Mouse (Mus musculus) mouse embryonic stem cell (cell line): ENCODE data around the gene Slc2a9.

ENCODE experiments used
- in situ Hi-C, 2 experiments: fragments of 300-500 bp; cut with MboI; formaldehyde crosslinking; loops; 1 replicate in 1 of 2; 3 replicates in 1 of 2; pipeline ENCODE4 v1.14.3; 2019 to 2020; ENCODE audit warnings: low sequenced_read_pairs in 2 of 2, low pct_unique_long_range_greater_than_20kb in 1 of 2, mixed read lengths in 1 of 2; ENCODE audit not compliant: unreplicated experiment in 1 of 2

Gene Slc2a9

DNA sequence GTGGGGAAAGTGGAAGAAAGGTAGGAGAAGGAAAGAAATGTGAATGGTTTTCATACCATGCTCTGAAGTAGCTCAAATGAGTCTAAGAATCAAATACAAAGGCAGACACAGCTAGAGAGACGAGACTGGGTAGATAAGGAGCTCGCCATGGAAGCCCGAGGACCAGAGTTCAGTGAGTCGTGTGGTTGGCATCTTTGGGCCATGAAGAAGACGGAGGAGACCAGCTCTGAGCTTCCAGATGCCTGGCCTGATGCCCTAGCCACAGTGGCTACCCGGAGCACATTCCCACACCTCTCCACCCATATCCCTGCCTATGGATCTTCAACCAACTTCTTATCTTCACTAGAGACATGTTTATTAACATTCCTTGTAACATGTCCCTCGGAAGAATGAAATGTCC is 71.7 kb downstream of the Slc2a9 start:
- in situ Hi-C loops, result no loop called here

DNA sequence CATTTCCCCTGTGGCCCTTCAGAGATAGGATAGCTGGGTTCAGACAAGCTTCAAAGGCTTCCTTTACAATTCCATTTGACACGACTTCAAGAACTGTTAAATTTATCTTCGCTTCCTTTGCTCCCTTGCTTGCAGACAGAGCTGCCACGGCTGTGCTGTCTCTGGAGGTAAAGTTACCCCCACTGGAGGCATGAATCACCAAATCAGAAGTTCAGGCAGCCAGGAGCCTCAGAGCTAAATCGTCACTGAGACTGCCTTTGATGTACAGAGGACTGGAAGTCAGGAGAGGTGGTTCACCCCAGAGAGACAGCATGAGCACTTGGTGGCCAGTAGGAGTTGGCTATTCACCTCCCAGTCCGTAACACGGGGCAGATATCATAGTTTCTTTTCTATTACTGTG is 73.8 kb downstream of the Slc2a9 start:
- in situ Hi-C loops, result no loop called here

DNA sequence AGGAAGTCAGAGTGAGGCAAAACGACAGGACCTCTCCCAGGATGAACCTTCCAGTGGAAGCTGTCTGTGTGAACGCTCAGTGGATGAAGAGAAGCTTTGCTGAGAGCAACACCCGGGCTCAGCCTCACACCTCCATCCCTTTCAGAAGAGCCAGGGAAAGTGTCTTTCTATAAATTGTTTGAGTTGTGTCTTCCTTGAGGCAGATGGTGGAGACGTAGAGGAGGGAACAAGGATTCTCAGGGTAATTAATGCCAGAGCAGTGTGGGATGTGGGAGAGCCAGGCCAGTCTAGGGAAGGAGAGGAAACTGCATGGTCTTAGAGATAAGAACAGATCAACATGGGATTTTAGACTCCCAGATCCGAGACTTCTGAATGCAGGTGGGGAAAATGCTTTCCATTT is 75.2 kb downstream of the Slc2a9 start:
- in situ Hi-C loops, result no loop called here

DNA sequence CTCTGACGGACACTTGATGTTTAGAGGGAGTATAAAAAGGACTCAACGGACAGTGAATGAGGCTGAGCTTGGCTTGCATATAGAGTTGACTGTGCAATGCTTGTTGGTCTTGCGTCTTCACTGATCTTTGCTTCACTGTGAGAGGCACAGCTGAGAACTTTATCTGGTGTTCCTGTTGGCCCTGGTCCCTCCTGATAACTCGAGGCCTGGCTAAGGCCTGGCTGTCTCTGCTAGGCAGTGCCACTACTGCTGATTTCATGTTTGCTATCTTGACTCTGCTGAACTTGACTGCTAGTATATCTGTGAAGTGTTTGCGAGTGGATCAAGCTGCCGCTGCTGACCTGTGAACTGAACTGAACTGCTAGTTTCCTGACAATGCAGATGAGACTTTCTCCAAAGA is 77.4 kb downstream of the Slc2a9 start:
- in situ Hi-C loops, result no loop called here

DNA sequence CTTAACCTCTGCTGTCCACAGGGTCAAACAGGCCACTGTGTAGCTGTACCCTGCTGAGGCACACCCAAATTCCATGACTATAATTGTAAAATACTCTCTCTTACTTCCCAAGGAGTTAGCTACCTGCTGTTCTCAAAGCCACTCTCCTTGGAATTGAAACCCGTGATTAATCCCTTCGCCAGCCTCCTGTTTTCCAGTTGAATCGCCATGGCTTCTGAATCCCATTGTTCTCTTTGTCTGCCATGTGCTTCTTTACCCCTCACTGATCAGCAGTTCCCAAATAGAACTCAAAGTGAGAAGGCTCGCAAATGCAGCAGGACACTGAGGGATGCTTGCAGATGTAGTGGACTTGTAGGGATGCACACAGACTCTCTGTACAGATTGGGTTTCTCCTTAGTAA is 80.5 kb downstream of the Slc2a9 start:
- in situ Hi-C loops, result no loop called here

DNA sequence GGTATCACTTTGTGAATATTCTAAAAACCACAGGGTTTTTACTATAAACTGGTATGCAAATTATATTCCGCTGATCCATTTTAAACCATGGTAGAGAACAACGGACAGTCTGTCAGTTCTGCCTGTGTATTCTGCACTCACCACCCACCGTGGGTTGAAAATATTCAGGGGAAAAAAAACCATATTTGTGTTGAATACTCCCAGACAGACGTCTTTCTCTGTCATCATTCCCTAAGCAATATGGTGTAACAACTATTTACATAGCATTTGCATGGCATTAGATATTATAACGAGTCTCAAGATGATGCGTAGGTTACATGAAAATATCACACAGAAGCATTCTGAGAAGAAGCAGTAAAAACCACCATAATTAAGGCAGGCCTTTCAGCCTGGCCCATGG is 84.1 kb downstream of the Slc2a9 start:
- in situ Hi-C loops, result no loop called here

DNA sequence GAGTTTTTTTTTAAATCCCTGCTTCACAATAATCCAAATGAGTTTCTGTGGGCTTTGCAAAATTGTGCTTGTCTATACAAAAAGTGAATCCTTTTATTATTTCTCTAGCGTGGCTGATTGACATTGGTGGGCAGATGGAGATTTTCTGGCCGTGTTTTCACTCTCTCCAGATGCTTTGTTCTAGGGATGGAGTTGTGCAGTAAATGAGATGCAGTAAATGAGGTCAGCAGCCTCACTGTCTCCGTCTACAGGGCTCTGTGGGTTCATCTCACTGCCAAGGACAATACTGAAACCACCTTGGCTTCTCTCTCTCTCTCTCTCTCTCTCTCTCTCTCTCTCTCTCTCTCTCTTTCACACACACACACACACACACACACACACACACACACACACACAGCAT is 99.3 kb downstream of the Slc2a9 start:
- in situ Hi-C loops, result no loop called here

DNA sequence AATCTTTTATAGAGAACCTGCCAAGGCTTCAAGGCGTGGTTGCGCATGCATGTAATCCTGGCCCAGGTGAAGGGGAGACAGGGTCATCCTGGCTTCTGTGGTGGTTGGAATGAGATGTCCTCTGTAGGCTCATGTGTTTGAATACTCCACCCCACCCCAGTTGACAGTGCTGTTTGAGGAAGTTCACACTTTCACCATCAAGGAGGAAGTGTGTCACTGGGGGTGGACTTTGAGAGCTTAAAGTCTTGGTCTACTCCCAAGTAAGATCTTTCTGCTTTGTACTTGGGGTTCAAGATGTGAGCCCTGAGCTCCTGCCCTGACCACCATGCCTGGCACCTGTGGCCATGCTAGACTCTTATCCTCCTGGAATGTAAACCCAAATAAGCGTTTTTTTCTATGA is 100.7 kb downstream of the Slc2a9 start:
- in situ Hi-C loops, result no loop called here

DNA sequence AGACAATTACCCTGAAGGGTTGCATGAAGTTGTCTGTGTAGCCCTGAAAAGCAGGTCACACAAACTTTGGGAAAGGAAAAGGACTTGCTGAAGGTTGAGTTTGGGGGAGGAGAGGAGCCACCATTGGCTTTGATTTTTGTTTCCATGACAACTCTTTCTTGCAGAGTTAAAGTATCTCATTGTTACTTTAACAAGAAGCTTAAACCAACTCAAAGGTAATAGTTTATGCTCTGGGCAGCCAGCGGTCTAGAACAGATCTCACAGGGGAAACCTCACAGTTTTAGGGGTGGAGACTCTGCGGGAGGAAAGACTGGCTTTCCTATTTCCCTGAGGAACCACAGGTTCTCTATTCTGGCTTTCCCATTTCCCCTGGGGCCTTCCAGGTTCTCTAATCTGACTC is 114.1 kb downstream of the Slc2a9 start:
- in situ Hi-C loops, result no loop called here

DNA sequence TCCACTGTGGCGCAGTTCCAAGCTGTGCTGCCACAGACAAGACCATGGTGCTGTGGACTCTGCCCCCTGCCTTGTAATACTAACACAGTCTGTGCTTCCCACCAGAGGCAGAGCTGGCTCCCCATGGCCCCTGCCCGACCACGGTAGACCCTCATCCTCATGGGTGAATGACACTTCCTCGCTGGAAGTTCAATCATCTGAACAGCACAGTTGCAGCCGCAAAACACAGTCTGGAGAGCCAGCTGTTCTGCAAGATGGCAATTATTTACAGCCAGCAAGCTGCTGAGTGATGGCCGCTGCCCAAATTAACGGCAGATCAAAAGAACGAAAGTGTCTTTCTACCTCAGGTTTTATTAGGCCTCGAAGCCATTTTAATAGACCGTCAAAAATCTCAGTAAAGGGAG is 114.5 kb downstream of the Slc2a9 start:
- in situ Hi-C loops, result no loop called here

DNA sequence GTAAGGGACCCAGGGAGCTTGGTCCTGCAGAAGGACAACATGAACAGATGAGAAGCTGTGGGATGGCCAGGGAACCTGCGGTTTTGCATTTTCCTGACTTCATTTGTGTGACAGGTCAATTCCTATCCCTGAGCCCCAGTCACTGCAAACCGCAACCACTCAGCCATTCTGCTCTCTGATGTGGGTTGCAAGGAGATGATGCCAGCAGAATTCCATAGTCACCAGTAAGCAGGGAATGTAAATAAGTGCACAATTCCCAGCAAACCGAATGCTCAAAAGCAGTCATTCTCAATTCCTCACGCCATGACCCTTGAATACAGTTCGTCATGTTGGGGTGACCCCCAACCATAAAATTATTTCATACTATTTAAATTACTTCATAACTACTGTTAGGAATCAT is 123.0 kb downstream of the Slc2a9 start:
- in situ Hi-C loops, result no loop called here

DNA sequence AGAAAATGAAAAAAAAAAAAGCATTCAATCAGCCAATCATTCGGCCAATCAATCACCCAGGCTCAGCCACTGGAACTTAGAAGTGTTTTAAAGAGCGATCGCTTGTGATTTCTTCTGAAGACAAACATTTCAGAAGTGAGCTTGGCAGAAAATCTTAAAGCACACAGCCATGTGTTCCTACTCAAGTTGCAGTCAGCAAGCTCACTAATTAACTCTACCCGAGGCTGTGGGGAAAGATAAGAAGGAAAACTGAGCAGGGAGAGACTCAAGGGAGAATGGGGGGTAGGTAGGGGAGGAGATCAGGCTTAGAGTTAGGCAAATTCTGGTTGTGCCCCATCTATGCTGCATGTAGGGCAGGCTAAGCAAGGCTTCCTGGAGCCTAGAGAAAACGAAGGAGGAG is 130.6 kb downstream of the Slc2a9 start:
- in situ Hi-C loops, result no loop called here

DNA sequence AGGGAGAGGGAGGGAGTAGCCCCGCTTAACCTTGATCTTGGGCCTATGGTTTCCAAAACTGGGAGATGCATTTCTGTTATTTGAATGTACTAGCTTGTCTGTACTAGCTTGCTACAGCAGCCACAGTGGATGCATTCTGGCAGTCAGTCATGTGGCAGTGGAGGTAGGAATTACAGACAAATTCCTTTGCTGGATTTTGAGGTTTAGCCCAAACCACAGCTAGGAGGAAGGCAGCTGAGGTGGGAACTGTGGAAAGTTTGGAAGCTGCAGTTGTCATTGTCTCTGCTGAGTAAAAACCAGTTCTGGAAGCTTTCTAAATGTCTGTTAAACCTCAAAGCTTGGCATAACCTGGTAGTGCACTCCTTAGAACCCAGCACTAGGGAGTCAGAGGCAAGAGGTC is 131.6 kb downstream of the Slc2a9 start:
- in situ Hi-C loops, result no loop called here

DNA sequence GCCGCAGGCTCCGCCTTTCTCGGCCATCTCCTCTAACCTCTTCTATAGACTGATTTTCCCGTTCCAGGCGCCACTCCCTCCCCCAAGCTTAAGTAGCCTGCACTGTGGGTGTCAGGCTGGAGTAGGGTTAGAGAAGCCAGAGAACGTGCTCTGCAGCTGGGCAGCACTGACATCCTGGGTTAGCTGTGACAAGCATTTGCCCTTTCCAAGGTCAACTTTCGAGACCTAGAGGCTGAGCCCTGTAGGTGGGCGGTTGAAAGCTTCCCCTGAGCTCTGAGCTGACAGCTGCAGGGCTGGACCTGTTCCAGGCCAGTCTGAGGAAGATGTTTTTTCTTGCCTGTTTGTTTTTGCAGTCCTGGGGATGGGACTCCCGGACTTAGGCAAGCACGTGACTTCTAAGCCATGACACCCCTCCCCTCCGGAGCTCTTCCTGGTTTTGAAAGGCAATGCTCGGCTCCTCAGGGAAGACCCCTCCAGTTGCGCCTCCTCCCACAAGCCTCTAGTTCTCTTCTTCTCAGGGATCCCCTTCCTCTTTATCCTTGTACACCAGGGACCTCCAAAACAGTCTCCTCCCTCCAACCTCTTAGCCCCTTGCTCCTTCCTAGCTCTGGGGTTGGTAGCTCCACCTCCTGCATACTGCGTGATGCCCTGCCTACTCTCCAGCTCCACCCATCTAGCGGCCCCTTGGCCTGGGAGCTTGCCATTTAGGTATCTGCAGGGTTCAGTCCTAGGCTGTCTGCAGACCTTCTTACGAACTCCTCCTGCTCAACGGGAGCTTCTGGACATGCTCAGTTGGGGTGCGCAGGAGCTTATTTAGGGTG is 136.1 kb downstream of the Slc2a9 start:
- in situ Hi-C loops, result no loop called here

DNA sequence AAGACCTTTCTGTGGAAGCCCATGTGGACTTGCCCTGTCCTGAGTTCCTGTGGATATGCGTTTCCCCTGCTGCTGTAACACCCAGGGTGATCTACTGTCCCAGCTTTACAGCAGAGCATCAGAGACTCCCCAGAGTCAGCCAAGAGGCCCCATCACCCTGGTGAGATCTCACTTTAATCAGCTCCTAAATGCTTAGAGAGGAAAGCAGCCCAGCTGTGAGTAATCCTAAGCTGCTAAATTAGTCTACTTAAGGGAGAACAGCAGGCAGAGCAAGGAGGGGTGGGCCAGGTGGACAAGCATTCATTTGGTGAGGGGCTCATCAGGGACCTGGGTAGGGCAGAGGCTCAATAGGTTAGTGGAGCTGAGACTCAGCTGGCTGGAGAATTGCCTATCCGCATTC is 137.4 kb downstream of the Slc2a9 start:
- in situ Hi-C loops, result no loop called here

DNA sequence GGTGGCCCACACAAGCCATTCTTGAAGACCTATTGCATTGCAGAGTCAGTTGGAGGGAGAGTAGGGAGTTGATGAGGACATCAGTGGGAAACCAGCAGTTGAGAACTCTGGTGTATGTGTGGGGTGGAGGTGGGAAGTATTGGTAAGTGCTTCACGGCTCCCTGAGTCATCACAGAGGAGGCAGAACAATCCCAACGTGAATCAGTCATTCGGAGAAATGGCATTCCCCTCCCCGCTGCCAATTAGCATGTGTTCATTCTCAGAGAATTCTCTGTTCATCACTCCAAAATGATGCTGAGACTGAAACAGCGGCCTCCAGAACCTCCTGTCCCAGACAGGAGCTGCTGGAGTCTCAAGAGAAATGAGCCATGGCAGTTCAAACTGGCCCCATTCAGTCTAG is 138.5 kb downstream of the Slc2a9 start:
- in situ Hi-C loops, result no loop called here

DNA sequence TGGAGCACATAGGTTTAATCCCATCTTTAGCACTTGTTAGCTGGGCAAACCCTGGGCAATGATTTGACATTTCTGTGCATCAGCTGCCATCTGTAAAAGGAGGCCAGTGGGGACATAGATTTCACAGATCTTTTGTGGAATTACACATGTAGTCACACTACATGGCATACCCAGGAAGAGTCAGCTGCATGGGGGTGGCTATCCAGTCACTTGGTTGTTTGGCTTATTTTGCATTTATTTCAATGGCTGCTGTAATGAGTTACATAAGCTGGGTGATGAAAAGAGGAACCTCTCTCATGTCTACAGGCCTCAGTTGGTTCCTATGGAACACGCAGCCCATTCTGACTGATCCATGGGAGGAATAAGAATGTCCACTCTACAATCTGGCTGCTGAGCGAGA is 143.2 kb downstream of the Slc2a9 start:
- in situ Hi-C loops, result no loop called here

DNA sequence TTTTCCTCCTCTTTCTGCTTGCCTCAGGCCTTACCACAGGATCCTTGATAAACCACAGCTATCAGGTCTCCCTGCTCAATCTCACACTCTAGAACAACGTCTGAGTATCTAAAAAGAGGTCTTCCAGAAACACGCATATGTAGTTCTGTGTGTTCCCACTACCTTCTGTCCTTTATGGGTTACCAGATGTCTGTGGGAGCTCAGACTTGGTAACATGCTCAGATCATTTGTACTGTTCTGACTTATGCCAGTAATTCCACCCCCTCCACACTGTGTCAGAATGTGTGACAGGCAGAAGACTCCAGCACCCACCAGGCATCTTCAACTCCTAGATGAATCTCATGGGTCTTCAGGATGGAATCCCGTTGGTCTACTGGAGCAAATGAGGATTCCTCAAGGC is 146.0 kb downstream of the Slc2a9 start:
- in situ Hi-C loops, result no loop called here

DNA sequence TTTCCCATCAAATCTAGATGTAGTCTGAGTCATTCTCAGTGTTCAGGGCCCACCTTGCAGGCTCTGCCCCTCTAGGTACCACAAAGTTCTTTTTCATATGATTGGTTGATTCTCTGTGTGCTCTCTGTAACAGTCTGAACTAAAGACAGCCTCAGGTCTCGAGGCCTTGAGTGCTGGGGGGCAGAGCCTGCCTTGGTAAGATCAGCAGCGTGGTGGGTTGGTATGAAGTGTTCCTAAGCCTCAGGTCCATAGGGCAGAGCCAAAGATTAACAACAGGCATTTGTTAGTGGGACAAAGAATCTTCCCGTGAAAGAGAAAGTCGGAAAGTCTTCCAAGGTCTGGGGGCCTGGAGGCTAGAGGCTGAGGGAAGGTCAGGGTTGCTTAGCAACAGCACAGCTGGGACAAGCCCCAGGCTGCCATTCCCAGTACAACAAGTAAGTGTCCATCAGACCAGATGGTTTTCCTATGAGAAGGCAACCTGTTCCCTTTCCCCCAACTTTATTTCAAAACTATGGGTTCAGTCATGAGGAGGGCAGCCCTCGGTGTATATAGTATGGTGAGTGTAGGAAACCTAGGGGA is 152.5 kb downstream of the Slc2a9 start:
- in situ Hi-C loops, result no loop called here

DNA sequence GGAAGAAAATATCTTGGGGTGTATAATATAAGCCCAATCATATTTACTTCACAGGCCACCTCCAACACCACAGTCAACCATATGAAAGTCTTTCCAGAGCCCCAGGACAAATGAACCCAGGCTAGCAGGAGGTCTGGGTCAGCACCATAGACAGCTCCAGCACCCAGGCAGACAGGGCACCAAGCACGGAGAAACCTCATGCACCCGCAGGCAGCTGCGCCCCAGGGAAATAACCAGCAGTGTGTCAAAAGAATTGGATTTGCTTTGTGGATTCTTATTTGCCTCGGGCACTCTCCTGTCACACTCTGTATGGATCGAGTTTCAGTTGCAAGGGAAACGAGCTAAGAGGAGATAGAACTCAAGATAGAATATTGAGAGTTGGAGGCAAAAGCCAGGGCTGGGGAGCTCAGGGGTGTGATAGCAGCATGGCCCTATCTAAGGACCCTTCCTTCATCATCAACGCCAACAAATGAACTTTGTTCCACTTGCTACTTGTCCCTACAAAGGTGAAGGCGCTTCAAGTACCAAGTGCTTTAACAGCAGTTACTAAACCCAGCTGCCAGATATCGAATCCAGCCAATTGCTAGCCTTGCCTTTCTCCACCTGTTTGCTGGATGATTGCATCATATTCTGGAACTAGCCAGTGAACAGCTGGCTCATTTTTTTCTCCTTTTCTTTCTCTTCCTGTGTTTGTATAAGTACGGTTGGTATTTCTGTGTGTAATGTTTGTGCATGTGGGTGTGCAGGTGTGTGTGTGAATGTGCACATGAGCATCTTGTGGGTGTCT is 156.1 kb downstream of the Slc2a9 start:
- in situ Hi-C loops, result no loop called here
